ENCODE assay signal across 8 mouse cellular contexts in the genomic region with DNA sequence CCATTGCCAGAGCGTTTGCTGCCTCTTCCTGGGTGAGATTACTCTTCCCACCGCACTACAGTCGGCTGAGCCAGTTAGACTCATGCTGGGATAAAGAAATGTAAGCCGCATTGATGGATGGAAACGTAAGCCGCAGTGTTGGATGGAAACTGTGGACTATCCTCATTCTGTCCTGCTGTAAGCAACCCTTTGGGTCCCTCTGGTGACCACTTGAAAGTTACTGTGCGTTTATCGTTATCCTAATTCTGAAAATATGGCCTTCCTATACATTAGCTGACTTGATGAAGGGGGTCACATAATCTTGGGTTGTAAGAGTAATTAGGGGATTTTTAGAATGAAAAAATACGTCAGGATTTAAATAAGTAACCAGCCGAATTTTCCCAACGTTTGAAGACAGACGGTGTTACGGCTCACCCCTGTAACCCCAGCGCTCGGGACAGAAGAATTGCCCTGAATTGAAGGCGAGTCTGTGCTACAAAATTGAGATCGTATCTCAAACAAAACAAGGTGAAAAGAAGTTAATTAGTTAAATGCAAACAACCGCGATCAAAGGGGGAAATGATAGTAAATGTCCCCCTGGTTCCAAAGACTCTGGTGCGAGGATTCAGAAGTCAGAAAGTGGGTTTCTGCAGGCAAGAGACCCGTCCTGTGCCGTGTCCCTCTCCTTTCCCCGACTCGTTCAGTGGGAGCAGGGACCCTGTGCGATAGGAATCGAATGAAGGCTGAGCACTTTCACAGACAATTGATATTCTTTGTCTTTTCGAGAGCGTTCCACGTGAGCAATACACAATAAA. TPM values are rescaled to one million over a fixed set of nuclear protein-coding genes. Genes with fewer than 3 reads are reported as not detected.
A peak's percentile ranks its signal among the peaks of the same experiment; 100 is the strongest.
DNase-seq lines count a peak whose midpoint lies in the region; ATAC-seq and TF ChIP-seq lines count a peak whose summit lies in the region.

No protein-coding gene starts in this region.

- no peak overlapping the region for H3K27ac ChIP-seq in kidney, adult 2 months (ENCODE audit: insufficient read depth, low read depth, low read length)
- no peak overlapping the region for H3K27ac ChIP-seq in embryonic facial prominence, embryonic 13.5 days
- H3K27ac ChIP-seq in hindbrain, embryonic 14.5 days: peak overlapping the region; percentile 29; the same call in 1 of the 2 replicates
- no peak overlapping the region for H3K27ac ChIP-seq in liver, embryonic 13.5 days

- peak overlapping the region; percentile 70 for H3K4me2 ChIP-seq in embryonic facial prominence, embryonic 13.5 days
- peak overlapping the region; percentile 82 for H3K4me2 ChIP-seq in hindbrain, embryonic 14.5 days (replicated peaks)
- H3K4me2 ChIP-seq in liver, embryonic 13.5 days: peak overlapping the region; percentile 81

- no peaks in the 10 kb centered on the region for H3K36me3 ChIP-seq in kidney, adult 2 months (ENCODE audit: control insufficient read depth, insufficient read depth, low read length)
- H3K36me3 ChIP-seq in embryonic facial prominence, embryonic 13.5 days: no peaks in the 10 kb centered on the region
- no peaks in the 10 kb centered on the region for H3K36me3 ChIP-seq in hindbrain, embryonic 14.5 days (replicated peaks; ENCODE audit: control insufficient read depth, insufficient read depth)
- no peaks in the 10 kb centered on the region for H3K36me3 ChIP-seq in liver, embryonic 13.5 days

- no peak for ATAC-seq in Patski
- no peak for ATAC-seq in embryonic facial prominence, embryonic 13.5 days (ENCODE audit: insufficient number of reproducible peaks, insufficient read depth, low FRiP score, low TSS enrichment, low read depth)
- ATAC-seq in hindbrain, embryonic 14.5 days (ENCODE audit: low FRiP score): peak; percentile 68
- peak; percentile 49; the same call in 1 of the 2 replicates for ATAC-seq in liver, embryonic 13.5 days (ENCODE audit: low read depth)

- peak overlapping the region; percentile 52 for H3K4me3 ChIP-seq in kidney, adult 2 months (ENCODE audit: insufficient read depth, low read depth, low read length)
- peak overlapping the region; percentile 60 for H3K4me3 ChIP-seq in embryonic facial prominence, embryonic 13.5 days
- H3K4me3 ChIP-seq in hindbrain, embryonic 14.5 days (replicated peaks; ENCODE audit: low read length): peak overlapping the region; percentile 66
- H3K4me3 ChIP-seq in liver, embryonic 13.5 days (replicated peaks): peak overlapping the region; percentile 68

- WGBS in kidney, adult 2 months: 15% methylated on average over 29 of the region's 29 CpGs
- WGBS in embryonic facial prominence, embryonic 13.5 days: under 1% methylated on average over 29 of the region's 29 CpGs
- under 1% methylated on average over 29 of the region's 29 CpGs for WGBS in hindbrain, embryonic 14.5 days
- WGBS in liver, embryonic 13.5 days (ENCODE audit: insufficient replicate concordance): under 1% methylated on average over 29 of the region's 29 CpGs

- H3K9ac ChIP-seq in embryonic facial prominence, embryonic 13.5 days: peak overlapping the region; percentile 63
- peak overlapping the region; percentile 68 for H3K9ac ChIP-seq in hindbrain, embryonic 14.5 days
- H3K9ac ChIP-seq in liver, embryonic 13.5 days: peak overlapping the region; percentile 73

- CTCF ChIA-PET in Patski (lab: Charles Lee): no interaction called here

- POLR2A ChIA-PET in Patski (lab: Charles Lee): no interaction called here

- DNase-seq in kidney, adult 2 months: peak; percentile 16
- DNase-seq in kidney, adult 8-10 months: no peak
- DNase-seq in Patski (ENCODE audit: low read depth, low spot score): no peak
- DNase-seq in hindbrain, embryonic 14.5 days (ENCODE audit: low spot score): peak; percentile 73
- peak; percentile 27 for DNase-seq in liver, embryonic 13.5 days
- DNase-seq in retina, postnatal 1 day: peak; percentile 85
- no peak for DNase-seq in c-Kit-positive CD71-positive TER-119-positive erythroid progenitor cells, embryonic 14.5 days (ENCODE audit: low spot score)

- in situ Hi-C loops in Patski (cut with MboI; ENCODE audit: low pct_unique_long_range_greater_than_20kb): no loop called here

- no peaks in the 10 kb centered on the region; the same call in 1 of the 2 replicates for H3K27me3 ChIP-seq in kidney, adult 2 months (replicated peaks; ENCODE audit: control insufficient read depth, insufficient read depth, low read length)
- H3K27me3 ChIP-seq in Patski: no peaks in the 10 kb centered on the region
- peaks cover 7% of the 10 kb centered on the region for H3K27me3 ChIP-seq in embryonic facial prominence, embryonic 13.5 days
- peaks cover 10% of the 10 kb centered on the region; the same call in 1 of the 2 replicates for H3K27me3 ChIP-seq in hindbrain, embryonic 14.5 days (ENCODE audit: control insufficient read depth, insufficient read depth, low read length)
- H3K27me3 ChIP-seq in liver, embryonic 13.5 days: no peaks in the 10 kb centered on the region

- TF ChIP-seq POLR2A in kidney, adult 2 months (IDR thresholded peaks at IDR 0.05; ENCODE audit: low read depth, low read length): no peak

- no peak; the same call in 1 of the 2 replicates for TF ChIP-seq CTCF in kidney, adult 2 months (conservative IDR thresholded peaks at IDR 0.05; ENCODE audit: insufficient read depth, insufficient read length, low read depth, low read length)
- TF ChIP-seq CTCF in Patski (IDR thresholded peaks at IDR 0.05): peak; percentile 12

- H3K9me3 ChIP-seq in embryonic facial prominence, embryonic 13.5 days: no peaks in the 10 kb centered on the region
- no peaks in the 10 kb centered on the region for H3K9me3 ChIP-seq in hindbrain, embryonic 14.5 days (ENCODE audit: control insufficient read depth, low read length)
- H3K9me3 ChIP-seq in liver, embryonic 13.5 days (replicated peaks): no peaks in the 10 kb centered on the region

- 0 out of 2 replicates have a peak, but pooled peaks cover 3% of the 10 kb centered on the region for H3K4me1 ChIP-seq in kidney, adult 2 months (ENCODE audit: control insufficient read depth, insufficient read depth, low read length)
- peaks cover 4% of the 10 kb centered on the region; the same call in 1 of the 2 replicates for H3K4me1 ChIP-seq in embryonic facial prominence, embryonic 13.5 days
- peaks cover 15% of the 10 kb centered on the region for H3K4me1 ChIP-seq in hindbrain, embryonic 14.5 days (replicated peaks; ENCODE audit: control insufficient read depth, insufficient read depth, low read length)
- peaks cover 31% of the 10 kb centered on the region for H3K4me1 ChIP-seq in liver, embryonic 13.5 days (replicated peaks)

RNA-seq across cellular contexts. Expression of a gene that starts 17.3 kb away (rescaled TPM):
- polyA plus RNA-seq in kidney, adult 2 months (2012; rRNA removed): not detected in 2 replicates
- polyA plus RNA-seq in Patski (2021): not detected
- not detected in 2 replicates for polyA plus RNA-seq in embryonic facial prominence, embryonic 13.5 days (2015; fragmentation: Nextera tagmentation; extraction: Ambion mirVana)
- polyA plus RNA-seq in hindbrain, embryonic 14.5 days (2014; fragmentation: Nextera tagmentation; extraction: Ambion mirVana): not detected in 2 replicates
- polyA plus RNA-seq in liver, embryonic 13.5 days (2015; fragmentation: Nextera tagmentation; extraction: Ambion mirVana): not detected in 2 replicates

RNA-seq across cellular contexts. Expression of a gene that starts 36.7 kb away (rescaled TPM):
- 24.6 and 28.9 TPM in 2 replicates for polyA plus RNA-seq in kidney, adult 2 months (2012; rRNA removed)
- polyA plus RNA-seq in Patski (2021): not detected
- 0.38 and 0.39 TPM in 2 replicates for polyA plus RNA-seq in embryonic facial prominence, embryonic 13.5 days (2015; fragmentation: Nextera tagmentation; extraction: Ambion mirVana)
- polyA plus RNA-seq in hindbrain, embryonic 14.5 days (2014; fragmentation: Nextera tagmentation; extraction: Ambion mirVana): 0.15 TPM in 1 of 2 replicates, not detected in the other
- not detected in 2 replicates for polyA plus RNA-seq in liver, embryonic 13.5 days (2015; fragmentation: Nextera tagmentation; extraction: Ambion mirVana)

Comparison
In these comparisons a context has a peak if more than half of its experiments do, and no peak if none do; other contexts are left out.
1. DNase-seq: peak in kidney, adult 2 months (single experiment), hindbrain, embryonic 14.5 days (single experiment), liver, embryonic 13.5 days (single experiment) and retina, postnatal 1 day (single experiment); none in kidney, adult 8-10 months (0 of 2), Patski (single experiment) and c-Kit-positive CD71-positive TER-119-positive erythroid progenitor cells, embryonic 14.5 days (single experiment).
2. ATAC-seq: peak in hindbrain, embryonic 14.5 days (single experiment) and liver, embryonic 13.5 days (single experiment); none in Patski (single experiment) and embryonic facial prominence, embryonic 13.5 days (single experiment).
3. RNA of a gene that starts 36.7 kb away (polyA plus RNA-seq): 24.6 to 28.9 TPM in kidney, adult 2 months; 0.38 to 0.39 TPM in embryonic facial prominence, embryonic 13.5 days, 0.15 TPM in hindbrain, embryonic 14.5 days, not detected in liver, embryonic 13.5 days and not detected in Patski (single experiment); every median in the first group is over 10 times any median in the second.
4. Peak in every context shown above with its lines, with median percentiles within 50 percentile points of each other: H3K4me3 ChIP-seq, H3K4me2 ChIP-seq and H3K9ac ChIP-seq.